Mouse (Mus musculus) adrenal gland, adult 8-10 months (tissue): ENCODE measurements at regions not wholly inside any gene's neighbourhood (a gene's known extent, or its start where the extent isn't known, plus 50 kb on each side); places are given as distances from the start of the nearest gene placed in this dataset.
"Not testable (repeated sequence)": the region's sequence is repeated elsewhere in the genome, so short reads cannot be mapped to it uniquely, and the experiment has no call there.

Experiments
- DNase-seq: peaks from one replicate; pipeline ENCODE4 v3.0.0; 2022

DNA sequence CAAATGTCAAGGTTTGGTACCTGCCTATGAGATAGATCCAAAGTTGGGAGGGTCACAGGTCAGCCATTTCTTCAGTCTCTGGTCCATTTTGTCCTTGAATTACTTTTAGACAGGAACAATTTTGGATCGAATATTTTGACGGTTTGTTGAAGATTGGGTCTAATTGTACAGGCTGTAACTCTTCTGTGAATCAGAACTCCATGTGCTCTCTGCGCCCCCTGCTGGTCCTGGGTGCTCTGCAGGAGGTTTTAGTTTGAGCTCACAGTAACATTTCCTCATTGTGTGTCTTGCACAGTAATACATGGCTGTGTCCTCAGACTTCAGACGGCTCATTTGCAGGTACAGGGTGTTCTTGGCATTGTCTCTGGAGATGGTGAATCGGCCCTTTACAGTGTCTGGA lies 158.1 kb downstream of the Adam6a start:
- not testable (repeated sequence) for DNase-seq

- peak; percentile 18 for DNase-seq
Measured at GRCm38 (mm10) chr12:113716406-113716805, 172.7 kb downstream of the Adam6a start.

- DNase-seq: no peak
Measured at GRCm38 (mm10) chr12:113735847-113736246, 192.1 kb downstream of the Adam6a start.

GRCm38 (mm10) chr12:113746277-113746676 lies 202.6 kb downstream of the Adam6a start:
- DNase-seq: no peak

GRCm38 (mm10) chr12:113747987-113748386 lies 204.3 kb downstream of the Adam6a start:
- no peak for DNase-seq

DNA sequence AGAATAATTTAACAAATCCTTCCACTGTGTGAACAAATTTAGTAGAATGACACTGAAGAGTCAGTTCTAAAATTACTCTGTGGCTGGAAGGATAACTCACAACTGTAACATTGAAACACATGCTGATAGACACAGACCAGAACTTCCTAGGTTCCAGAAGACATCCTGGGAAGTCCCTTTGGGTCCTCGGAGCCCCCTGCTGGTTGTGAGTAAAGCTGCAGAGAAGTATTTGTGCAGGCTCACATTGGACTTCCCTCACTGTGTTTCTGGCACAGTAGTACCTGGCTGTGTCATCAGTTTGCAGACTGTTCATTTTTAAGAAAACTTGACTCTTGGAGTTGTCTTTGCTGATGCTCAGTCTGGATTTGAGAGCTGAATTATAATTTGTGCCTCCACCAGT lies 225.9 kb downstream of the Adam6a start:
- DNase-seq: no peak

DNA sequence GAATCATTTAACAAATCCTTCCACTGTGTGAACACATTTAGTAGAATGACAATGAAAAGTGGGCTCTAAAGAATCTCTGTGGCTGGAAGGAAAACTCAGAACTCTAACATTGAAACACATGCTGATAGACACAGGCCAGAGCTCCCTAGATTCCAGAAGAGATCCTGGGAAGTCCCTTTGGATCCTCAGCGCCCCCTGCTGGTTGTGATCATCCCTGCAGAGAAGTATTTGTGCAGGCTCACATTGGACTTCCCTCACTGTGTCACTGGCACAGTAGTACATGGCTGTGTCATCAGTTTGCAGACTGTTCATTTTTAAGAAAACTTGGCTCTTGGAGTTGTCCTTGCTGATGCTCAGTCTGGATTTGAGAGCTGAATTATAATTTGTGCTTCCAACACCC lies 252.2 kb downstream of the Adam6a start:
- not testable (repeated sequence) for DNase-seq

DNA sequence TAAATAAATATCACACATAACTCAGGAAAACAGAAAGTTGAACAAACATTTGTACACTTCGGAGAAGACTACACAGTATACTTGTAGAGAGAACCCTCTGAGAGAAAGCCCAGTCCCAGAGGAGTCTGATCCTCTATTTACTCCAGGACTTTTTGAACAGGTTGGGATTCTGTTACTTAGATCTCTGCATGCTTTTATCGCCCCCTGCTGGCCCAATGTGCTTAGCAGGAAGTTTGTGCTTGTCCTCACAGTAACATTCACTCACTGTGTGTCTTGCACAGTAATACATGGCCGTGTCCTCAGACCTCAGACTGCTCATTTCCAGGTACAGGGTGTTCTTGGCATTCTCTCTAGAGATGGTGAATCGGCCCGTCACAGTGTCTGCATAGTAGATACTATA lies 282.7 kb downstream of the Adam6a start:
- DNase-seq: no peak

DNA sequence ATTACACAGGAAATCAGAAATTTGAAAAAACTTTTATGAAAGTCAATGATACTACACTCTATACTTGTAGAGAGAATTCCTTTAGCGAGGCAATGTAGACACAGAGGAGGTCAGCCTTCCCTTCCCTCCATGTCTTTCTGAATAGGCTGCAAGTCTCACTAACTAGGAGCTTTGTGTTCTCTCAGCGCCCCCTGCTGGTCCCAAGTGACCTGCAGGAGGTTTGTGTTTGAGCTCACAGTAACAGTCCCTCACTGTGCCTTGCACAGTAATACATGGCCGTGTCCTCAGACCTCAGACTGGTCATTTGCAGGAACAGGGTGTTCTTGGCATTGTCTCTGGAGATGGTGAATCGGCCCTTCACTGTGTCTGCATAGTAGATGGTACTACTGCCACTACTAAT lies 315.2 kb downstream of the Adam6a start:
- peak; percentile 8 for DNase-seq

GRCm38 (mm10) chr12:113878826-113879225 lies 335.1 kb downstream of the Adam6a start:
- no peak for DNase-seq

DNA sequence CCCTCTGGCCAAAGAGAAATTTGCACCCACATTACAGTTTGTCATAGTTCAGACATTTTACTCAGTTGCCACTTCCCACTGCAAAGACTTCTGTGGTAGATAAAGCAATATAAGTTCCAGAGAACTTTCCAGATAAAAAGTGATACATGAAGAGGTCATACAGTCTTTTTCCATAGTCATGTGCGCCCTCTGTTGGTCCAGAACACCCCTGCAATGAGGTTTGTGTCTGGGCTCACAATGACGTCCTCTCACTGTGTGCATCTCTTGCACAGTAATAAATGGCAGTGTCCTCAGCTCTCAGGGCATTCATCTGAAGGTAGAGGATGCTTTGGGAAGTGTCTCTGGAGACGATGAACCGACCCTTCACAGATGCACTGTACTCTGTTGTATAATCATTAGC lies 352.4 kb downstream of the Adam6a start:
- no peak for DNase-seq

DNA sequence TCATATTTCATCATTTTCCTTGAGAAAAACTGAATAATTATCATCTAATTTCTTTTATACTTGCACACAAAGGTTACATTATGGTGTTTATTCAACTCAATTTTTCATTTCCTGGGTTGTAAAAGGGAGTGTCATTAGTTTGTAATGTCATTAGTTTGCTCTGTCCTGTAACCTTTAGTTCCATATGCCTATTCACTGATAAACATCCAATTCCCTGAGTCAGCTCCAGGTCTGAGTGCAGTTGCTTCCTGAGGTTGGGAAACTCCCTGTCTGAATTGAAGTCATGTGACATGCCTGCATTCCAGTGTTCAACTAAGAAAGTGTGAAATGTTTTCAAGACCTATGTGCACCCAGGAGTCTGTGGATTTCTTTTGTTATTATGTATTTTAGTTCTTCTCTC lies 362.8 kb downstream of the Adam6a start:
- DNase-seq: no peak

DNA sequence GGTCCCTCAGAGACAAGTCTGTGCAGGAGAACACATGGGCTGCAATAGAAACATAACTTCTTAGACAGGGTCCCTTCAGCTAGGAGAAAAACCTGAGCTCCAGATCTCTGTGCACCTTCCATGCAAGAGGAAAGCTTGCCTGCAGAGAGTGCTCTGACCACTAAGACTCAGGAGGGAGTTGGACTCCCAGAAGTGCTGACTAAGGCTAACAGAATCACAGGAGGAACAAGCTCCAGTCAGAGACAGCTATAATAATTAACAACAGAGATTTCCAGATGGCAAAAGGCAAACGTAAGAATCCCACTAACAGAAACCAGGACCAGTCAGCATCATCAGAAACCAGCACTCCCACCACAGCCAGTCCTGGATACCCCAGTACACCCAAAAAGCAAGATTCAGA lies 364.0 kb downstream of the Adam6a start:
- no peak for DNase-seq

- DNase-seq: no peak
Measured at GRCm38 (mm10) chr12:113911770-113912169, 368.1 kb downstream of the Adam6a start.

GRCm38 (mm10) chr12:113940721-113941120 lies 397.0 kb downstream of the Adam6a start:
- DNase-seq: no peak

DNA sequence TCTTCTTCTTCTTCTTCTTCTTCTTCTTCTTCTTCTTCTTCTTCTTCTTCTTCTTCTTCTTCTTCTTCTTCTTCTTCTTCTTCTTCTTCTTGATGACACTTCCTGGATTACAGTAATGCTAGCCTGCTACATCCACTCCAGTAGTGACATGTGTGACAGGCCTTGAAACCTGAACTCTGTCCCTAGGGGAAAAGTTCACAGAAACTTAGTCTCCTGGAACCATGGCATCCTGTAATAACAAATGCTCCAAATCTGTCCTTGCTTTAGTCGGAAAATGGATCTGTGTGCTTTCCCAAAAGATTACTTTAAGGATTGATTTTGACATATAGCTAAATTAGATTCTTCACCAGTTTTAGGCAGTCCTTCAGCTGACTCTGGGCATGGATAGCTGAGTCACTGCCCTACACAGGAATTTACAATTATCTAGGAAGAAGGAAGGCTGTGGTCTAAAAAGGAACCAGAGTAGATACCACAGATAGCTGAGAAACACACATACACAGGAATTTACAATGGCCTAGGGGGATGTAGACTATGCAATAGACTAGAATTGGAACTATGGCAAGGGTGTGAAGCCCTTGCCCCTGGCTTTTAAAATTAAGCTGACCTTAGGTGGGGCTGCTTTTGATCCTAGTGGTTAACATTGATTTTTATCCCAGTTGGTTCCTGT lies 400.1 kb downstream of the Adam6a start:
- not testable (repeated sequence) for DNase-seq

- not testable (repeated sequence) for DNase-seq
Measured at GRCm38 (mm10) chr12:113945786-113946185, 402.1 kb downstream of the Adam6a start.

DNA sequence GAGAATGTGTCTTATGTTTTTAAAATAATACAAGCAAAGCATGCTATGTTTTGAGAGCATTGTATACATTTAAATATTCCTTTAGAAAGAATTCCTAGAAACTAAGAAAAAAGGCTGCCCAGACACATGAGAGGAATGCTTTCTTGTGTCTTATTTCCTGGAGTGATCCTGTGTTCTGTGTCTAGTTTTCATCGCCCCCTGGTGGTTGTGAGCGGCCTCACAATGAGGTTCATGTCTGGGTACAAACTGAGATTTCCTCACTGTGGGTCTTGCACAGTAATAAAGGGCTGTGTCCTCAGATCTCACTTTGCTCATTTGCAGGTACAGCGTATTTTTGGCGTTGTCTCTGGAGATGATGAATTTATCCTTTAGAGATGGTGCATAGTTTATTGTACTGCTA lies 404.3 kb downstream of the Adam6a start:
- not testable (repeated sequence) for DNase-seq

GRCm38 (mm10) chr12:113974271-113974670 lies 430.6 kb downstream of the Adam6a start:
- DNase-seq: no peak

DNA sequence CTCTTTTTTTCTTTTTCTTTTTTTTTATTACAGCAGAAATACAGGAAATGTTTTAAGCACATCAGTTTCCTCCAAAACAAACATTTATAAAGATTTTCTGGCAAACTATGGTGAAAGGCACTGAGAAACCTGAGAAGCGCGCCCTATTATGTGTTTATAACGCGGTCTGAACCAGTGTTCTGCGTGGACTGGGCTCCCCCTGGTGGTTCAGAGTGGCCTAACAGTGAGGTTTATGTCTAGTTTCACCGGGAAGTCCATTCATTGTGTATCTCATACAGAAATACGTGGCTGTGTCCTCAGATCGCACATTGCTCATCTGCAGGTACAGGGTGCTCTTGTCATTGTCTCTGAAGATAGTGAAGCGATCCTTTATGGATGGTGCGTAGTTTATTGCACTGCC lies 437.9 kb downstream of the Adam6a start:
- peak; percentile 55 for DNase-seq

GRCm38 (mm10) chr12:113987233-113987990 lies 443.7 kb downstream of the Adam6a start:
- no peak for DNase-seq

DNA sequence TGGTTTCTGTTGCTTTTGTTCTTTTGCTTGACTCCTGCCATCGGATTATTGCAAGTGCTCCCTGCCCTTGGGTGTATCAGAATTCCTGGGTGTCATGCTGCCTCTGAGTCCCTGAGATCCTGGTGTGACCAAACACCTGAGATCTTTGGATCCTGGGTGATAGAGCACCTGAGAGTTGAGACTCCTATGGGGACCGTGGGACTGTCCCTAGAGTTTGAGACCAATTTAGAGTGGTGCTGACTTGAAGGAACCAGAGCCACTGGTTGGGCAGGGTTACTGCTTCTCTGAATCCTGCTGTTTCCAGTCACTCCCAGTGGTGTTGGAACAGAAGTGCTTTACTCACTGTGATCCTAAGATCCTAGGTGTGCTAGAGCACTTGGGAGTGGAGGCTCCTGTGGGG lies 448.7 kb downstream of the Adam6a start:
- no peak for DNase-seq

- DNase-seq: not testable (repeated sequence)
Measured at GRCm38 (mm10) chr12:113994284-113994683, 450.6 kb downstream of the Adam6a start.

GRCm38 (mm10) chr12:114008491-114008890 lies 464.8 kb downstream of the Adam6a start:
- DNase-seq: not testable (repeated sequence)
